Mouse (Mus musculus) CH12.LX (cell line): Measurements from ENCODE around the gene Plau.

ENCODE experiments used
- CTCF ChIP-seq, 2 experiments: IDR thresholded peaks in 1 of 2; conservative IDR thresholded peaks in 1 of 2; 2 replicates each; pipeline ENCODE4 v1.5.1; 2011 to 2012; ENCODE audit warnings: low read depth in 2 of 2, low read length in 2 of 2, improper control_type of control experiment in 1 of 2, inconsistent platforms in 1 of 2, mild to moderate bottlenecking in 1 of 2, moderate library complexity in 1 of 2
- MAFK ChIP-seq: IDR thresholded peaks from 2 replicates; pipeline ENCODE4 v1.6.1; 2011; ENCODE audit warnings: low read length, improper control_type of control experiment; ENCODE audit not compliant: insufficient replicate concordance
- MAX ChIP-seq: IDR thresholded peaks from 2 replicates; pipeline ENCODE4 v1.6.1; 2011; ENCODE audit warnings: low read length, improper control_type of control experiment
- POLR2A ChIP-seq: IDR thresholded peaks from 2 replicates; pipeline ENCODE4 v1.6.1; 2011; ENCODE audit warnings: low read depth, mild to moderate bottlenecking, improper control_type of control experiment, low read length
- SIN3A ChIP-seq: IDR thresholded peaks from 2 replicates; pipeline ENCODE4 v1.6.1; 2012; ENCODE audit warnings: low read length, improper control_type of control experiment, inconsistent platforms
- USF1 ChIP-seq: IDR thresholded peaks from 2 replicates; pipeline ENCODE4 v1.6.1; 2014; ENCODE audit warnings: low read depth, mild to moderate bottlenecking, inconsistent platforms, low read length, improper control_type of control experiment
- ZC3H11A ChIP-seq: IDR thresholded peaks from 2 replicates; pipeline ENCODE4 v1.6.1; 2012; ENCODE audit warnings: low read depth, mild to moderate bottlenecking, inconsistent platforms, low read length, improper control_type of control experiment
- ZNF384 ChIP-seq: IDR thresholded peaks from 2 replicates; pipeline ENCODE4 v1.6.1; 2012; ENCODE audit warnings: low read depth, low read length, improper control_type of control experiment, inconsistent platforms

- no peak for TF ChIP-seq CTCF (conservative IDR thresholded peaks at IDR 0.05 in 1 of 2, IDR thresholded peaks at IDR 0.05 in 1 of 2; ENCODE audit: low read depth in 2 of 2, low read length in 2 of 2)
- no peak for TF ChIP-seq SIN3A
- no peak for TF ChIP-seq ZNF384
- TF ChIP-seq USF1, result no peak
- no peak for TF ChIP-seq ZC3H11A
- TF ChIP-seq MAFK, result no peak
- no peak for TF ChIP-seq MAX
- no peak for TF ChIP-seq POLR2A
Observed at GRCm38 (mm10) chr14:20824517-20824916, 11.9 kb upstream of the Plau start.
